Mouse (Mus musculus) heart, postnatal 10 days (tissue): Measurements from ENCODE around the gene Zdhhc14. TPM values are rescaled to one million over a fixed set of nuclear protein-coding genes. Genes with fewer than 3 reads are reported as not detected.
A peak's percentile ranks its signal among the peaks of the same experiment; 100 is the strongest.

Source experiments
- DNase-seq, 2 experiments: peaks; one replicate each; pipeline ENCODE4 v3.0.0; 2021
- intact Hi-C: fragments of 180-260 bp; cut with DNase I; formaldehyde crosslinking; loops from one replicate; pipeline ENCODE4 v1.15.1; 2025
- total RNA-seq, 2 experiments: library from RNA; stranded (reverse); gene quantifications; 2 replicates each; pipeline ENCODE4 v1.2.3; 2021

The Zdhhc14 gene
- total RNA-seq, result 1 to 10 TPM; 3.6 TPM

- peak; percentile 90 to 93 for DNase-seq
- intact Hi-C loops, result loop anchor here (2.0 to 5.0 kb wide), 2 partner anchors 51 to 115 kb away; partner anchors contain the start of gene Tmem242
These were observed at the start of gene Zdhhc14 for GRCm38 (mm10) chr17:5491801-5492745. Gene Zdhhc14 (plus strand): TSS chr17:5492557.

- no peak for DNase-seq
- intact Hi-C loops, result loop anchor here (5.0 kb wide), 2 partner anchors 94 to 289 kb away; no protein-coding TSS in a partner anchor
These were observed 49.1 kb upstream of the Zdhhc14 start for GRCm38 (mm10) chr17:5443260-5443659.

GRCm38 (mm10) chr17:5443751-5444150, 48.6 kb upstream of the Zdhhc14 start:
- intact Hi-C loops, result loop anchor here (5.0 kb wide), 2 partner anchors 94 to 289 kb away; no protein-coding TSS in a partner anchor

GRCm38 (mm10) chr17:5453657-5454056, 38.7 kb upstream of the Zdhhc14 start:
- intact Hi-C loops, result no loop called here
- no peak for DNase-seq

More at GRCm38 (mm10) chr17:5443751-5444150, 48.6 kb upstream of the Zdhhc14 start:
- peak; percentile 29 to 39 for DNase-seq

GRCm38 (mm10) chr17:5463912-5464311, 28.4 kb upstream of the Zdhhc14 start:
- no peak for DNase-seq
- intact Hi-C loops, result no loop called here

- intact Hi-C loops, result no loop called here
- no peak for DNase-seq
These were observed 25.6 kb upstream of the Zdhhc14 start for GRCm38 (mm10) chr17:5466736-5467135.

GRCm38 (mm10) chr17:5467177-5467576, 25.2 kb upstream of the Zdhhc14 start:
- intact Hi-C loops, result no loop called here
- DNase-seq, result no peak

- intact Hi-C loops, result no loop called here
- DNase-seq, result no peak
These were observed 20.1 kb upstream of the Zdhhc14 start for GRCm38 (mm10) chr17:5472268-5472667.

- intact Hi-C loops, result no loop called here
- no peak for DNase-seq
These were observed 16.2 kb upstream of the Zdhhc14 start for GRCm38 (mm10) chr17:5475960-5476725.

- intact Hi-C loops, result no loop called here
- no peak for DNase-seq
These were observed 8.9 kb upstream of the Zdhhc14 start for GRCm38 (mm10) chr17:5483456-5483855.

- intact Hi-C loops, result no loop called here
- no peak for DNase-seq
These were observed 7.7 kb upstream of the Zdhhc14 start for GRCm38 (mm10) chr17:5484663-5485062.

- no peak for DNase-seq
- intact Hi-C loops, result no loop called here
These were observed 4.2 kb upstream of the Zdhhc14 start for GRCm38 (mm10) chr17:5488156-5488555.

GRCm38 (mm10) chr17:5490351-5490750, 2.0 kb upstream of the Zdhhc14 start:
- intact Hi-C loops, result loop anchor here (5.0 kb wide), 1 partner anchor 117 kb away; no protein-coding TSS in a partner anchor
- DNase-seq, result no peak

GRCm38 (mm10) chr17:5491031-5491800, 1.1 kb upstream of the Zdhhc14 start:
- DNase-seq, result peak; percentile 95 to 96
- intact Hi-C loops, result loop anchor here (5.0 kb wide), 1 partner anchor 116 kb away; no protein-coding TSS in a partner anchor

- intact Hi-C loops, result loop anchor here (2.0 to 5.0 kb wide), 2 partner anchors 52 to 115 kb away; partner anchors contain the start of gene Tmem242
These were observed 396 bp downstream of the Zdhhc14 start for GRCm38 (mm10) chr17:5492746-5493160.

GRCm38 (mm10) chr17:5493161-5493771, 909 bp downstream of the Zdhhc14 start:
- intact Hi-C loops, result loop anchor here (2.0 to 5.0 kb wide), 2 partner anchors 52 to 114 kb away; partner anchors contain the start of gene Tmem242
- DNase-seq, result peak; percentile 45 to 54

More at GRCm38 (mm10) chr17:5492746-5493160, 396 bp downstream of the Zdhhc14 start:
- DNase-seq, result no peak

GRCm38 (mm10) chr17:5493809-5494208, 1.5 kb downstream of the Zdhhc14 start:
- DNase-seq, result peak; percentile 9 to 11
- intact Hi-C loops, result loop anchor here (2.0 to 5.0 kb wide), 2 partner anchors 53 to 113 kb away; partner anchors contain the start of gene Tmem242

- intact Hi-C loops, result loop anchor here (5.0 kb wide), 1 partner anchor 112 kb away; no protein-coding TSS in a partner anchor
These were observed 2.5 kb downstream of the Zdhhc14 start for GRCm38 (mm10) chr17:5494832-5495231.

GRCm38 (mm10) chr17:5497695-5498094, 5.3 kb downstream of the Zdhhc14 start:
- DNase-seq, result no peak
- intact Hi-C loops, result no loop called here

More at GRCm38 (mm10) chr17:5494832-5495231, 2.5 kb downstream of the Zdhhc14 start:
- no peak for DNase-seq
